Mouse (Mus musculus) embryonic facial prominence, embryonic 14.5 days (tissue): ENCODE results near the gene Pcdh15. TPM values are rescaled to one million over a fixed set of nuclear protein-coding genes. Genes with fewer than 3 reads are reported as not detected.
A peak's percentile ranks its signal among the peaks of the same experiment; 100 is the strongest.

ENCODE experiments used
- ATAC-seq: fragments of 200-750 bp; cut with Nextera tagmentation; 2 replicates; pipeline ENCODE4 v1.8.0; 2017; ENCODE audit warnings: low read depth, moderate number of reproducible peaks, moderate TSS enrichment
- DNase-seq: peaks from one replicate; pipeline ENCODE4 v3.0.0-alpha.2; 2015; ENCODE audit warnings: low spot score
- H3K27ac ChIP-seq: fragments of 300-500 bp; sonication (generic); replicated peaks from 2 replicates; pipeline ENCODE4 v1.5.1; 2014; ENCODE audit warnings: low read depth, mild to moderate bottlenecking, low read length, moderate library complexity
- H3K27me3 ChIP-seq: fragments of 300-500 bp; sonication (generic); replicated peaks from 2 replicates; pipeline ENCODE4 v1.6.1; 2014; ENCODE audit warnings: low read length; ENCODE audit not compliant: control insufficient read depth, insufficient read depth
- H3K36me3 ChIP-seq: fragments of 300-500 bp; sonication (generic); 2 replicates; pipeline ENCODE4 v1.6.1; 2014; ENCODE audit warnings: low read length, mixed read lengths; ENCODE audit not compliant: control insufficient read depth, insufficient read depth
- H3K4me1 ChIP-seq: fragments of 300-500 bp; sonication (generic); 2 replicates; pipeline ENCODE4 v1.6.1; 2014; ENCODE audit warnings: antibody characterized with exemption, low read length; ENCODE audit not compliant: control insufficient read depth, insufficient read depth
- H3K4me2 ChIP-seq: fragments of 300-500 bp; sonication (generic); 2 replicates; pipeline ENCODE4 v1.6.1; 2014; ENCODE audit warnings: low read depth, mild to moderate bottlenecking, low read length, moderate library complexity, mixed read lengths
- H3K4me3 ChIP-seq: fragments of 300-500 bp; sonication (generic); 2 replicates; pipeline ENCODE4 v1.5.1; 2014; ENCODE audit warnings: low read depth, mild to moderate bottlenecking, low read length
- H3K9ac ChIP-seq: fragments of 300-500 bp; sonication (generic); 2 replicates; pipeline ENCODE4 v1.6.1; 2014; ENCODE audit warnings: low read depth, mild to moderate bottlenecking, low read length, moderate library complexity, mixed read lengths
- H3K9me3 ChIP-seq: fragments of 300-500 bp; sonication (generic); 2 replicates; pipeline ENCODE4 v1.6.1; 2016; ENCODE audit warnings: low read length; ENCODE audit not compliant: control insufficient read depth
- WGBS: fragments of 180-500 bp; shearing (Covaris S2); extraction: QIAGEN DNeasy Blood & Tissue Kit; methylation state at CpG from one replicate; pipeline ENCODE4 v1.1.7; 2014; 5-methylcytosine and 5-hydroxymethylcytosine counted together
- polyA plus RNA-seq: library from polyadenylated mRNA; unstranded; fragments of >200 nt; fragmentation: Nextera tagmentation; extraction: Ambion mirVana; gene quantifications from 2 replicates; pipeline ENCODE4 v1.2.1, GENCODE M21; 2014

The Pcdh15 gene
- polyA plus RNA-seq, 1 experiment from 2014 or later: 2.1 TPM

GRCm38 (mm10) chr10:73862181-73862580, 763.0 kb downstream of the Pcdh15 start:
- 59% methylated on average over 4 of the region's 4 CpGs for WGBS
- H3K27ac ChIP-seq: no peak overlapping the region
- no peak overlapping the region for H3K4me2 ChIP-seq
- no peaks in the 10 kb centered on the region for H3K9me3 ChIP-seq
- no peak overlapping the region for H3K4me3 ChIP-seq
- DNase-seq (peak; percentile 11), ATAC-seq (no peak; the same call in 1 of the 2 replicates)
- H3K4me1 ChIP-seq: no peaks in the 10 kb centered on the region
- no peak overlapping the region for H3K9ac ChIP-seq
- H3K27me3 ChIP-seq: no peaks in the 10 kb centered on the region
- H3K36me3 ChIP-seq: no peaks in the 10 kb centered on the region

- no peak for ATAC-seq
- 56% methylated on average over 5 of the region's 5 CpGs for WGBS
- H3K9me3 ChIP-seq: no peaks in the 10 kb centered on the region
- no peak overlapping the region for H3K4me2 ChIP-seq
- H3K36me3 ChIP-seq: no peaks in the 10 kb centered on the region
- no peaks in the 10 kb centered on the region for H3K27me3 ChIP-seq
- no peak overlapping the region for H3K4me3 ChIP-seq
- H3K4me1 ChIP-seq: no peaks in the 10 kb centered on the region
- H3K27ac ChIP-seq: no peak overlapping the region
- no peak overlapping the region for H3K9ac ChIP-seq
- no peak for DNase-seq
These were observed 779.0 kb downstream of the Pcdh15 start for GRCm38 (mm10) chr10:73878055-73878728.

GRCm38 (mm10) chr10:73878729-73879067, 779.6 kb downstream of the Pcdh15 start:
- WGBS: 60% methylated on average over 4 of the region's 4 CpGs
- H3K36me3 ChIP-seq: no peaks in the 10 kb centered on the region
- H3K4me3 ChIP-seq: no peak overlapping the region
- H3K4me2 ChIP-seq: no peak overlapping the region
- H3K27me3 ChIP-seq: no peaks in the 10 kb centered on the region
- ATAC-seq: no peak
- H3K9ac ChIP-seq: no peak overlapping the region
- no peaks in the 10 kb centered on the region for H3K4me1 ChIP-seq
- H3K27ac ChIP-seq: no peak overlapping the region
- no peak for DNase-seq
- no peaks in the 10 kb centered on the region for H3K9me3 ChIP-seq

GRCm38 (mm10) chr10:73887771-73888170, 788.6 kb downstream of the Pcdh15 start:
- no peak overlapping the region for H3K4me3 ChIP-seq
- H3K9ac ChIP-seq: no peak overlapping the region
- H3K27ac ChIP-seq: no peak overlapping the region
- H3K9me3 ChIP-seq: no peaks in the 10 kb centered on the region
- H3K36me3 ChIP-seq: no peaks in the 10 kb centered on the region
- no peaks in the 10 kb centered on the region for H3K27me3 ChIP-seq
- no peaks in the 10 kb centered on the region for H3K4me1 ChIP-seq
- 38% methylated on average over 4 of the region's 4 CpGs for WGBS
- no peak overlapping the region for H3K4me2 ChIP-seq
- ATAC-seq (no peak), DNase-seq (no peak)

- no peak overlapping the region for H3K4me2 ChIP-seq
- no peaks in the 10 kb centered on the region for H3K27me3 ChIP-seq
- ATAC-seq (no peak; the same call in 1 of the 2 replicates), DNase-seq (no peak)
- no peaks in the 10 kb centered on the region for H3K4me1 ChIP-seq
- no peaks in the 10 kb centered on the region for H3K36me3 ChIP-seq
- H3K9ac ChIP-seq: no peak overlapping the region
- 70% methylated on average over 4 of the region's 4 CpGs for WGBS
- no peak overlapping the region for H3K27ac ChIP-seq
- H3K9me3 ChIP-seq: no peaks in the 10 kb centered on the region
- H3K4me3 ChIP-seq: no peak overlapping the region
These were observed 793.1 kb downstream of the Pcdh15 start for GRCm38 (mm10) chr10:73892251-73892650.

GRCm38 (mm10) chr10:73896086-73896607, 797.0 kb downstream of the Pcdh15 start:
- Histone ChIP-seq H3K4me1 (no peaks in the 10 kb centered on the region), H3K9me3 (no peaks in the 10 kb centered on the region), H3K27me3 (no peaks in the 10 kb centered on the region), H3K27ac (no peak overlapping the region), H3K4me2 (no peak overlapping the region), H3K36me3 (no peaks in the 10 kb centered on the region), H3K4me3 (no peak overlapping the region), H3K9ac (no peak overlapping the region)
- no peak for ATAC-seq
- no peak for DNase-seq

GRCm38 (mm10) chr10:73899165-73899564, 800.0 kb downstream of the Pcdh15 start:
- Histone ChIP-seq H3K9ac (no peak overlapping the region), H3K4me2 (no peak overlapping the region), H3K27ac (no peak overlapping the region), H3K9me3 (no peaks in the 10 kb centered on the region), H3K27me3 (no peaks in the 10 kb centered on the region), H3K36me3 (no peaks in the 10 kb centered on the region), H3K4me3 (no peak overlapping the region), H3K4me1 (no peaks in the 10 kb centered on the region)
- no peak for ATAC-seq
- WGBS: 75% methylated on average over 3 of the region's 3 CpGs
- DNase-seq: no peak

GRCm38 (mm10) chr10:73907626-73908025, 808.5 kb downstream of the Pcdh15 start:
- no peaks in the 10 kb centered on the region for H3K4me1 ChIP-seq
- H3K4me2 ChIP-seq: no peak overlapping the region
- ATAC-seq (no peak), DNase-seq (no peak)
- no peaks in the 10 kb centered on the region for H3K27me3 ChIP-seq
- H3K4me3 ChIP-seq: no peak overlapping the region
- H3K9ac ChIP-seq: no peak overlapping the region
- no peaks in the 10 kb centered on the region for H3K36me3 ChIP-seq
- no peak overlapping the region for H3K27ac ChIP-seq
- 63% methylated on average over 1 of the region's 1 CpGs for WGBS
- no peaks in the 10 kb centered on the region for H3K9me3 ChIP-seq

GRCm38 (mm10) chr10:73908568-73908967, 809.4 kb downstream of the Pcdh15 start:
- Histone ChIP-seq H3K27me3 (no peaks in the 10 kb centered on the region), H3K4me3 (no peak overlapping the region), H3K4me2 (no peak overlapping the region), H3K9me3 (no peaks in the 10 kb centered on the region), H3K4me1 (no peaks in the 10 kb centered on the region), H3K27ac (no peak overlapping the region), H3K9ac (no peak overlapping the region), H3K36me3 (no peaks in the 10 kb centered on the region)
- 44% methylated on average over 1 of the region's 1 CpGs for WGBS
- DNase-seq: no peak
- no peak for ATAC-seq
